Mouse (Mus musculus) cerebellum, adult 2 months (tissue): ENCODE measurements around the gene Olfr1322.

ENCODE experiments used
- CTCF ChIP-seq: fragments of 200-500 bp; IDR thresholded peaks from 2 replicates; pipeline ENCODE4 v1.5.1; 2011; ENCODE audit warnings: low read depth, mild to moderate bottlenecking, control low read depth, low read length, moderate library complexity, borderline replicate concordance; ENCODE audit not compliant: insufficient read depth
- POLR2A ChIP-seq: fragments of 200-500 bp; IDR thresholded peaks from 2 replicates; pipeline ENCODE4 v1.6.1; 2011; ENCODE audit warnings: low read length, control low read depth, borderline replicate concordance; ENCODE audit not compliant: insufficient read depth

DNA sequence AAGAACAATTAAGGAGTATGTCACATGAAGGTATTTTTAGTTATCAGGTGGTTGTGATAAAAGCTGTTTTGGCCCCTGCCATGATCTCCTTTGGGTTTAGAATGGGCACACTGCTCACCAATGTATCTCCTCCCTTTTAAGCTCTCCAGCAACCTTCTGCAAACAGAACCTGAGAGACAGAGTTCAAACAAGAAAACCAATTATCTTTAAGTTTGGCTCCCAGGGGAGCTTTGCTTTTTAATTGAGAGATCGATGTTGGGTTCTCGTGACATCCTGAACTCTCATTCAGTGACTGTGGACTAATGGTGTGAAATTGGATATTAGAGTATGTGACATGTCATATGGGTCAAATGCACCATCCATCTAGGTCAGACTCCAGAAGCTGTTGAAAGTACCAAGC, at the start of gene Olfr1322:
- no peak for TF ChIP-seq CTCF
- no peak for TF ChIP-seq POLR2A
